Mouse (Mus musculus): ENCODE results near the gene Dnajc7. TPM values are rescaled to one million over a fixed set of nuclear protein-coding genes. Genes with fewer than 3 reads are reported as not detected.
"Not testable (repeated sequence)": the region's sequence is repeated elsewhere in the genome, so short reads cannot be mapped to it uniquely, and the experiment has no call there.

The Dnajc7 gene
- total RNA-seq, 1 experiment from 2014 or later, result 135 TPM

DNA sequence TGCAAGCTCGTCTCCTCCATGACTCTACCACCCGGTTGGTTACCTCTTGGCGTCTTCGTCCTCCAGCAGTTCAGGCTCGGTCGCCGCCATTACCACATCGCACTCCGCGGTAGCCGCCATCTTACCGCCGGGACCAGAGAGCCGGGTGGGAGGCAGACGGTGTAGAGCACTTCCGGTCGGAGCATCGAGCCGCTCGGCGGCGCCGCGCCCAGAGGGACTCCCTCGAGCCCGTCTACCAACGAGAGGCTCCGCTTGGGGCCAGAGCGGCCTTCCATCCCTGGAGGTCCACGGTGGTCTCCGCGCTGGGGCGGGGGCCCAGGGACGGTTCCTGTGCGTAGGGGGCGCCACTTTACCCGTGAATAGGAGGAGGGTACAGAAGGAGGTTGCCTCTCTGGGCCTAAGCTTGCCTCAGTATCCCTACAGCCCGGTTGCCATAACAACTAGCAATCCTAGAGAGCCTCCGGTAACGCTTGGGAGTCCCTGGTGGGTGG is 438 bp downstream of the Dnajc7 start:
- peak; percentile 81 to 84 for ATAC-seq (replicated peaks in 1 of 2; ENCODE audit: insufficient read depth in 1 of 2, low FRiP score in 2 of 2, low TSS enrichment in 1 of 2, low read depth in 1 of 2, poor library complexity in 2 of 2, severe bottlenecking in 2 of 2)

DNA sequence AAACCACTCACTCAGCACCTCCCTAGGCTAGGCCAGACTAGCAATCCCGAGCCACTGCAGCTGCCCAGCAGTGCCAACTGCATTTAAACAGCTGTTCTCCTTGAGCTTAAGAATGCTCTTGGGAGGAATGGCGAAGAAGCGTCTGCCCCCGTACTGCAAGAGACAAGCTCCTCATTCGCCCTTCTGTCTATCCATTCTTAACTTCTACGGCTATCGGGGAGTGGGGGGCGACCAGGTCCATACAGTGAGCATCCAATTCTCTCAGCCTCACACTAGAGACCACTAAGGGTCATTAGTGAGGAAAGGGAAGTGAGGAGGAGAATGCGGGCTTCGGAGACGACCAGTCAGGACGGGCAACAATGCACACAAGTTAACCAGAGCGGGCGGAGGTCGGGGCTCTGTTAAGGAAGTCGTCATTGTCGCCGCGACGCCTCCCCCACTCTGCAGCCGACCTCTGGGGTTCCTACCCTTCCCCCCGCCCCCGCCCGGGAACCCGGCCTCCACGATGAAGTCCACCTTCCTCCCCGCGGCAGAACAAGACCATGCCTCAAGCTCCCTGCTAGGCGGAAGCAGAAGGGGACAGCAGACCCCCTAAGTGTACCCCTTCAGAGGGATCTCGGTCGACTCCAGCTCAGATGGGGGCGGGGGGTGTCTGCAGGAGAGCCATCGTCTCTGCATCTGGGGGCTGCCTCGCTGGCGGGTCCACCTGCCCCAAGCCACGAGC is 1.0 kb downstream of the Dnajc7 start, which contains the start of gene Nkiras2:
Nkiras2 (plus strand) TSS at position 484 of the 724 bp plus-strand sequence.
- peak; percentile 56 to 64 for ATAC-seq (replicated peaks in 1 of 2; ENCODE audit: insufficient read depth in 1 of 2, low FRiP score in 2 of 2, low TSS enrichment in 1 of 2, low read depth in 1 of 2, poor library complexity in 2 of 2, severe bottlenecking in 2 of 2)

DNA sequence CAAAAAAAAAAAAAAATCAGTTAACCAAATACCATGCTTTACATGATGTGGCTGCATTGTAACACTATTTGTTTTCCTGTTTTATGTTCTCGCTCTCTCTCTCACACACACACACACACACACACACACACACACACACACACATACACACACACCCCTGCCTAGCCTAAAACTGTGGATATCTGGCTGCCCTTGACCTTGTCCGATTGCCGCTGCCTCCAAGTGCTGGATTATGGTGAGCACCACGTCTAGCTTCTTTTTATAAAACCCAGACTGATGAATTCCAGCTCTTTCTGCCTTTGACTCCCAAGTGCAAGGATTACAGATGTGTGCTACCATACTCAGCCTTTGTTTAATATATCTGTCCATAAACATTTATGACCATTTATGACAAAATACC is 2.5 kb downstream of the Dnajc7 start:
- no peak for ATAC-seq (replicated peaks in 1 of 2; ENCODE audit: insufficient read depth in 1 of 2, low FRiP score in 2 of 2, low TSS enrichment in 1 of 2, low read depth in 1 of 2, poor library complexity in 2 of 2, severe bottlenecking in 2 of 2)

DNA sequence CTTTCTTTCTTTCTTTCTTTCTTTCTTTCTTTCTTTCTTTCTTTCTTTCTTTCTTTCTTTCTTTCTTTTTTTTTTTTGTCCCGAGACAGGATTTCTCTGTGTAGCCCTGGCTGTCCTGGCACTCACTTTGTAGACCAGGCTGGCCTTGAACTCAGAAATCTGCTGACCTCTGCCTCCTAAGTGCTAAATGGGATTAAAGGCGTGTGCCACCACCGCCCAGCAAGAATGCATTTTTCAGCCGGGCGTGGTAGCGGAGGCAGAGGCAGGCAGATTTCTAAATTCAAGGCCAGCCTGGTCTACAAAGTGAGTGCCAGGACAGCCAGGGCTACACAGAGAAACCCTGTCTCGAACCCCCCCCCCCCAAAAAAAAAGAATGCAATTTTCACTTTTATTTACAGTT is 3.1 kb downstream of the Dnajc7 start:
- ATAC-seq (replicated peaks in 1 of 2; ENCODE audit: insufficient read depth in 1 of 2, low FRiP score in 2 of 2, low TSS enrichment in 1 of 2, low read depth in 1 of 2, poor library complexity in 2 of 2, severe bottlenecking in 2 of 2), result not testable (repeated sequence)

DNA sequence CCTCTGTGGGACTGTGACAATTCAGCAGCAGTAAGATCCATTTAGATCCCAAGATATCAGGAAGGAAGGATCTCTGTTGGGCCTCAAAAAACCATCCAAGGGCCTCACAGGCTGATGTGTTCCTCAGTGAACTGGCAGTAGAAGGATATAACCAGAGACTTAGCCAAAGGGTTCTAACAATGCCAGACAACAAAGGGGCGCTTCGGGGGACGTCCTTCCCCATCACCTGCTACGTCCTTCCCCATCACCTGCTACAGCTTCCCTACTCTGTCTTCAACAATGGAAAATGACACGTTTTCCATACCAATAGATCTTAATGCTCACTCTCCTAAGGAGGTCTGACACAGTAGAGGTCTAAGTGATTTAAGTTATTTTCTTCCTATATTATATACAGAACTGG is 3.6 kb downstream of the Dnajc7 start:
- ATAC-seq (replicated peaks in 1 of 2; ENCODE audit: insufficient read depth in 1 of 2, low FRiP score in 2 of 2, low TSS enrichment in 1 of 2, low read depth in 1 of 2, poor library complexity in 2 of 2, severe bottlenecking in 2 of 2), result no peak

DNA sequence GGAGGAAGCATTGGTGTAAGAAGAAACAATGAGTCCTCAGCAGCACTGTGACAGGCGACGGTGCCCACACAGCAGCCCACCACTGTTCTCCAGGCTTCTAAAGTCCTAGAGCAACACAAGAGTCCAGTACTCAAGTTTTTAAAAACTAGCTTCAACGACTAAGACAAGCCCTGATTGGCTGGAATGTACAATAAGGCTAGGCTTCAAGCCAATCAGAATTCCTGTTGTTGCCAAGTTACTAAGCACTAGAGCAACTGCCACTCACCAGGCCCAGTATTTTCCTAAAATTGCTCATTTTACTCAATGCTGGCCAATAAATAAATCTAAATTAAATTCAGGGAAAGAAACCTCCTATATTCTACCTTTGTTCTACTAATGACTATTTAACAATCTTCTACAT is 6.7 kb downstream of the Dnajc7 start:
- ATAC-seq (replicated peaks in 1 of 2; ENCODE audit: insufficient read depth in 1 of 2, low FRiP score in 2 of 2, low TSS enrichment in 1 of 2, low read depth in 1 of 2, poor library complexity in 2 of 2, severe bottlenecking in 2 of 2), result no peak

DNA sequence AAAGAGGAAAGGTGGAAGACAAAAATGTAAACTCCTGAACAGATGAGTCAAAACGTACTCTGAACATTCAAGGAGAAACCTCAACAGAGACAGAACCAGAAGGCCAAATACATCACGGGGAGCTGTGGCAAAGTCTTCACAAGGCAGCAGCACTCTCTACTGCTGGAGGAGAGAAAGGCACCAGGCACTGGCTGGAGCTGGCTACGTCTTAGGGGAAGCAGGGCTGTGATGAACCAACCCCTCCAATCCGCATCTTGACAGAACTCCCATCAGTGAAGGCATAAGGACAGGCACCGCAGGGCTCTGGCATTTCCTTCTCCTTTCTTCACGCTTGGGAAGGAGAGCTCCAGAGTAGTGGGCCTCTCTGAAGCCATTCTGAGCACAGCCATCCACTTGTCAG is 8.3 kb downstream of the Dnajc7 start:
- no peak for ATAC-seq (replicated peaks in 1 of 2; ENCODE audit: insufficient read depth in 1 of 2, low FRiP score in 2 of 2, low TSS enrichment in 1 of 2, low read depth in 1 of 2, poor library complexity in 2 of 2, severe bottlenecking in 2 of 2)

DNA sequence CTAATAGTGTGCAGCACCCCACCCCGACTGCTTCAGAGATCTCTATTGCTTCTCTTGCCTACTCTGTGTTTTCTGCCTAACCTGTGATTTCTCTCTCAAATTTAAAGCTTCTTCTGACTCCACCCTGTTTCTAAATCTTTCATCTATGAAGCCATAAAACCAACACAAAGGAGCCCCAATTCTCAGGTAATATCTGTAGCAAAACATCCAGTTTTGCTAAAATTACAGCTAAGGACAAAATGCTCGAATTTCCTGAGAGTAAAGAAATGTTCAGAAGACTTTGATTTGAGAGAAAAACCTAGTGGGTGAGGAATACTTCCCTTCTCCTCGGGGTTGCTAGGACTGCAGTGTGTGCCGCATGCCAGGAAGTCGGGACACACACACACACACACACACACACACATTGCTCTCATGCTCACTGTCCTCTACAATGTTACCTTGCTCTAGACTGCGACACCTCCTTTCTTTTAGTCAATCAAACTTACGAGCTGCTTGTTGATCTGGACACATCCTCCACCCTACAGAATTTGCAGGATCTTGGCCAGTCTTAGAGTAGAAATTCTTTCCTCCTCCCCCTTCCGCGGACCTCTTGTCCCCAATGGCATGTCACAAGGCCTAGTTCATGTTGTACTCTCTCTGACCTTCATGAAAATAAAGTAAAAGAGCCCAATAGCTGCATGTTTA is 9.8 kb downstream of the Dnajc7 start:
- no peak for ATAC-seq (replicated peaks in 1 of 2; ENCODE audit: insufficient read depth in 1 of 2, low FRiP score in 2 of 2, low TSS enrichment in 1 of 2, low read depth in 1 of 2, poor library complexity in 2 of 2, severe bottlenecking in 2 of 2)

DNA sequence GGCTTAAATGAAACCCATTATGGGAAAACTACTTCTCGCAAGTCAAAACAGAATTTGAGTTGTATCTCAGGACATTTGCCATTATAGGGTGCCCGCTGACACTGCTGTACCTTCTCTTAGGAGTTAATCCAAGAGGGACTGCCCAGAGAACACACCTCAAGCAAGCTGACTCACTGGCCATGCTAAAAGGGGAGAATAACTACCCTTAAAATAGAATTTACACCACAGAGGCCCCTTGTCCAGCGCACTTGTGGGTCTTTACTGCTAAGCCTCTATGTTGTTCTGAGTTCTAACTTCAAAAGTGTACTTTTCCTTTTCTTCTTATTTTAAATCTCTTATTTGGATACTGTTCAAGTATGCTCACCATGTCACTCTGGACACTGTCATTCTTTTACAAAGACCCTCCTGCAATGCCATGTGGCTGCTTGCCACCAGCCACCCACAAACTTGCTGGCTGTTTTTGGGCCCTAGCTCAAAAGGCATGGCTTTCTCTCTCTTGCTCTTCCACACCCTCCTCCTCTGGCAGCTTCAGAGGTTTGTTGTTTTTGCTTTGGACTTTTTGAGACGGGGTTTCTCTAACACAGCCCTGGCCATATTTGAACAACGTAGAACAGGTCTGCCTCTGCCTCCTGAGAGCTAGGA is 10.5 kb downstream of the Dnajc7 start:
- no peak for ATAC-seq (replicated peaks in 1 of 2; ENCODE audit: insufficient read depth in 1 of 2, low FRiP score in 2 of 2, low TSS enrichment in 1 of 2, low read depth in 1 of 2, poor library complexity in 2 of 2, severe bottlenecking in 2 of 2)

DNA sequence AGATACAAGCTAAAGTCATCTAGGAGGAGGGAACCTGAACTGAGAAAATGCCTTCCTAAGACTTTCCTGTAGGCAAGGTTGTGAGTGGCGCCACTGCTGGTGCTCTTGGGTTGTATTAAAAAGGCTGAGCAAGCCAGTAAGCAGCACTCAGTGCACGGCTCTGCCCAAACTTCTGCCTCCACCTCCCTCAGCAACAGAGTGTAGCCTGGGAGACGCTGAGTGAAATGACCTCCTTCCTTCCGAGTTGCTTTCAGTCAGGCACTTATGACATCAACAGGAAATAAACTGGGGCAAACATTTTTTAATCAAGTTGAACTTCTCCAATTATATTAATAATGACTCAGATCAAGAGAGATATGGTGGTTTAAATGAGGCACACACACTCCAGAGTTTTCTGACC is 11.2 kb downstream of the Dnajc7 start:
- ATAC-seq (replicated peaks in 1 of 2; ENCODE audit: insufficient read depth in 1 of 2, low FRiP score in 2 of 2, low TSS enrichment in 1 of 2, low read depth in 1 of 2, poor library complexity in 2 of 2, severe bottlenecking in 2 of 2), result peak in 1 of 2 experiments; percentile 62; a peak in 1 of 4 replicates

DNA sequence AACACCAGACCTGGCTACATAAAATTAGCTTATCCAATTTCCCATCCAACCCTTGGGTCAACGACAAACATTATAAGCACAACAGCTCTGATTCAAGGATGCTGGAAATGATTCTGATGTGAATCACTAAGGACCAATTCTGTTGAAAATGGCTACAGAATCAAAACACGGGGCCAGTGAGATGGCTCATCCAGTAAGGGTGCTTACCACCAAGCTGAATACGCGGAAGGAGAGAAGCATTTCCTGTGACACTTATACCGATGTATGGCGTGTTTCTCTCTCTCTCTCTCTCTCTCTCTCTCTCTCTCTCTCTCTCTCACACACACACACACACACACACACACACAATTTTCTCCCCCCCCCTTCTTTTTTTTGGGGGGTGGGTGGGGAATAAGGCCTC is 12.8 kb downstream of the Dnajc7 start:
- ATAC-seq (replicated peaks in 1 of 2; ENCODE audit: insufficient read depth in 1 of 2, low FRiP score in 2 of 2, low TSS enrichment in 1 of 2, low read depth in 1 of 2, poor library complexity in 2 of 2, severe bottlenecking in 2 of 2), result no peak

DNA sequence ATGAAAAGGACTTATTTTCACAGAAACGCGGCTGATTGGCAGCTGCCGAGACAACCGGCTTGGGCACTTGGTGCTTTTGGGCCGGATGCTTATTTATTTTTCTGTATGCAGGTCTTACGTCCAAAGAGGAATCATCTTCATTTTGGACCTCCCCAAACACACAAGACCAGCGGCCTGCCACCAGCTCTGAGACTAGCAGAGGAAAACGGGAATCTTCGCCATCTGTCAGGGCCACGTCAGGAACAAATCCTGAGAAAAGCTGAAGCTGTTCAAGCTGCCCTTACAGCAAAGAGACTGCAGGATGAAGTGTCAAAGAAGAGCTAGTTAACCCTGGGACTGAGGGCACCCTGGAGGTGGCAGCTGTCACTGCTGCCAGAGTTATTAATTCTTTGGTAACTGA is 14.5 kb downstream of the Dnajc7 start:
- ATAC-seq (replicated peaks in 1 of 2; ENCODE audit: insufficient read depth in 1 of 2, low FRiP score in 2 of 2, low TSS enrichment in 1 of 2, low read depth in 1 of 2, poor library complexity in 2 of 2, severe bottlenecking in 2 of 2), result no peak

DNA sequence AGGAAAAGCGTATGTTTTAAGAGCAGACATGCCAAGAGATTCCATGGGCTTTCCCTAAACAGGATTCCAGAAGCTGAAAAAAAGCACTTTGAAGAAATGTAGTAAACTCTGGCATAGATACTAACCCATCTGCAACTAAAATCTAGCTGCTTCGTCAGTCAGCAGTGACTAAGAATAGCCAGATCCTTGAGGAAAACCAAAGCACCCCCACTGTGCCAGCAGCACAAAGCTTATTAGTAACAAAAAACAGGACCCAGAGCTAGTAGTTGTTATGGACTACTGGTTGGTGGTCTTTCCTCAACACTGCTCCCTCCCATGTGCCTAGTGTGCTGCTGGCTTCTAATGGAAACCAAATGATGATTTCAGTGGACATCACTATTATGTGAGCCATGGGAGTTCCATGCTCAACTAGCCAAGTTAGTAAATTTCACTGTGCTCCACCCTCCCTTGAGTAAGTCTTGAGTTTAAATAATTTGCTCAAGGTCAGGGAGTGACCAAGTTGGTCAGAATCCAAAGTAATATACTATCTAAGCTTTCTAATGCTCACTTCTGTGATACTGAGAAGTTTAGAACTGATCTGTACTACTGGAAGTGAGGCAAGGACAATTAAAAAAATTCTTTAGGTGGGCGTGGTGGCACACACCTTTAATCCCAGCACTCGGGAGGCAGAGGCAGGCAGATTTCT is 15.5 kb downstream of the Dnajc7 start:
- no peak for ATAC-seq (replicated peaks in 1 of 2; ENCODE audit: insufficient read depth in 1 of 2, low FRiP score in 2 of 2, low TSS enrichment in 1 of 2, low read depth in 1 of 2, poor library complexity in 2 of 2, severe bottlenecking in 2 of 2)

DNA sequence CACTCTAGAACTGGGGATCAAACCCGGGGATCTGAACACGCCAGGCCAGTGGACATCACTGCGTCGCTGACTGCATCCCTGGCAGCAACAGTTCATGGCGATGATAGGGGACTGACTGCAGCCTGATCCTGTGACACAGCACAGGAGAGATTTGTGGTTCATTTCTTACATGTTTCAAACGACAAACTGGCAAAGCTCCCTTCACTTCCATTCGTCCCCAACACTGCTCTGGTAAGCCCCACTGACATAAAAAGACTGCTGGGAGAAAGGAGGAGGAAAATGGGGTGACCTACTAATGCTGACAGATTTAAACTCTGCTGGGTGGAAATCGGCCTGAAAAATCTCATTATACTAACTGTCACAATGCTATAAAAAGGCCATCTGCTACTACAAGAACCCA is 16.2 kb downstream of the Dnajc7 start:
- no peak for ATAC-seq (replicated peaks in 1 of 2; ENCODE audit: insufficient read depth in 1 of 2, low FRiP score in 2 of 2, low TSS enrichment in 1 of 2, low read depth in 1 of 2, poor library complexity in 2 of 2, severe bottlenecking in 2 of 2)

DNA sequence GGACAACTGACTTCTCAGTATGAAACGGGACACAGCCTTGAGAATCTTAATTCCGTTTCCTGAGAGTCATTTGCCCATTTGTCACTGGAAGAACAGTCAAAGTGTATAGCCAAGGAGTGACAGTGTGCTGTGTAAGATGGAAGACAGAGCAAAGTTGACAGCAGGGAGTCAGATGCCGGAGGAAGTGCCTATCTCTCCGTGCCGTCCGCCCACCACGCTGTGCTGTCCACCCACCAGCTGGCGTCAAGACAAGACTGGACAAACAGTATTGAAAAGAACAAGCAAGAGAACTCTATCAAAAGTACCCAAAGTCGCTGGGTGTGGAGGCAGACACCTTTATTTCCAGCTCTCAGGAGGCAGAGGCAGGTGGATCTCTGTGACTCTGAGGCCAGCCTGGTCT is 16.8 kb downstream of the Dnajc7 start:
- no peak for ATAC-seq (replicated peaks in 1 of 2; ENCODE audit: insufficient read depth in 1 of 2, low FRiP score in 2 of 2, low TSS enrichment in 1 of 2, low read depth in 1 of 2, poor library complexity in 2 of 2, severe bottlenecking in 2 of 2)

DNA sequence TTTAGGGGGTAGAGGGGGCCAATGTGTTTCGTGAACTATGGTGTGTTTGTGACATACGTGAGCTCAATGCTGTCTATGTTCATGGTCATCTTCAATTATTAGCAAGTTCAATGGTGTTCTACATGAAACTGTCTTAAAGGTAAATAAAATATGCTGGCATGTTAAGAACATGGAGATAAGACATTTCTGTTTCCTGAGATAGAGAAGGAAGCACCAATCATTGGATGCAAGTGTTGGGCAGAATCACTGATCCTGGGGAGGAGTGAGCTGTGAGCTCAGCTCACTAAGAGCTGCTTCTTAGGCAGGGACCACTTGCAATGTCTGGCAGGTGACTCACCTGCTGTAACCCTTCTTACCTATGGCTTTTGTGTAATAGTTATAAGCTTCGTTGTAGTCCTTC is 18.6 kb downstream of the Dnajc7 start:
- no peak for ATAC-seq (replicated peaks in 1 of 2; ENCODE audit: insufficient read depth in 1 of 2, low FRiP score in 2 of 2, low TSS enrichment in 1 of 2, low read depth in 1 of 2, poor library complexity in 2 of 2, severe bottlenecking in 2 of 2)

DNA sequence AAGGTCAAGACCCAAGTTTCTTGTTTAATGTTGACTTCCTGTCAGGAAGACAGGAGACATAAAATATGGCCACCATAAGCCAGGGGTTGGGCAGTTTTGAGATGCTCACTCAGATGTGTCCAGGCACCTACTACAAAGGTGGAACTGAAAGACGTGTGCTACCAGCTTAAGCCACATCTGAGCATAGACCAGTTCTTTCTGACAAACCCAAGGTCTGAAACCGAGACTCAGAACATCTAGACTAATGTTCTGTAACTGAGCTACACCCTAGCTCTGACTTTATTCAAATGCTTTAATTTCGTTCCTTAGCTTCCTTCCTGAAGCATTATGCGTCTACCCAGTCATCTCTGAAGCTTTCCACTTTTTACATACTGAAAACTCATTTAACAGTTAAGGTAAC is 21.9 kb downstream of the Dnajc7 start:
- ATAC-seq (replicated peaks in 1 of 2; ENCODE audit: insufficient read depth in 1 of 2, low FRiP score in 2 of 2, low TSS enrichment in 1 of 2, low read depth in 1 of 2, poor library complexity in 2 of 2, severe bottlenecking in 2 of 2), result no peak

DNA sequence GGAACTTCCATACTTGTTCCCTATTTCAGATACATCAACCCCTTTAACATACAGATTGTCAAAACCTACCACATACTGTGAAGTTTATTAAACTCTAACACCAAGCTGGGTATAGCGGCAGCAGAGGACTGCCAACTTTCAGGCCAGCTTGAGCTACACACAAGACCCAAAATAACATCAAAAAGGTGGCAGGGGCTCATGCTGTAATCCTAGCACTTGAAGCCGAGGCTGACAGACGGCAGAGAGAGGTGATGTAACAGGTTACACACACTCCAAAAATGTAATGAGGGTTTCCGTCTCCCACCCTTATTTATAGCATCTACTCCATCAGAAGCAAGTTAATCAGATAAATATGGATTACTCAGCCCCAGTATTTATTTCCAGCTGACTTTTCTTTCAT is 24.4 kb downstream of the Dnajc7 start:
- no peak for ATAC-seq (replicated peaks in 1 of 2; ENCODE audit: insufficient read depth in 1 of 2, low FRiP score in 2 of 2, low TSS enrichment in 1 of 2, low read depth in 1 of 2, poor library complexity in 2 of 2, severe bottlenecking in 2 of 2)

All from hematopoietic stem cell, adult 5-6 weeks (primary cell).